Mouse (Mus musculus): ENCODE results near the gene Daam1.
"Not testable (repeated sequence)": the region's sequence is repeated elsewhere in the genome, so short reads cannot be mapped to it uniquely, and the experiment has no call there.

Daam1 gene

DNA sequence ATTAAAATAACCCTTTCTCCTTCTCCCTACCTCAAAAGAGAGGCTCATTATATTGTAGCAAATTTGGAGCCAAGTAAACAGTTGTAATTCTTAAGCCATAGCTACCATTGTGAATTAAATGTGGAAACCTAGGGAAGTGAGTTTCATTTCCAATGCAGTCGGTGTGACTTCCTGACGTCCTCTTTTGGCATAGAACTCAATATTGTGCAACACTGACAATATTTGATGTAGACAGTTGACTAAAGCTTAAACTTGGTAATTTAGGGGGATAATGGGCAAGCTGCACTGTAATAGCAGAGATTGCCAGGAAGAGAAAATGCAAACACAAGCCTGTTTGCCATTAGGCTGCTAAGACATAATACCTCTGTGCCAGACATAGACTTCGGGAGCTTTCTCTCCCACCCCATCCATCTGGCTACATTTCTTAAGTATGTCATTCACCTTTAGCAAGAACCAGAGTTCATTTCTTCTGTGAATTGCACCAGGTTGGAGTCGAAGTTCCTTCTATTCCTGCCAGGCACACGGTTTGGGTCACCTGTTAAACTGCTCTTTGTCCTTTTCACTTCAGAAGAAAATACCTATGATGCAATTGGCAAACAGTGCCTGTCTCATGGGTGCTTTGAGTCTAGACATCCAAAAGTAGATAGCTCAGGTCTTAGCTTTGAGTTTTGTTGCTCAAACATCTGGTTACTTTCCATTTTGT is 5.2 kb downstream of the Daam1 start:
- no peak for DNase-seq

DNA sequence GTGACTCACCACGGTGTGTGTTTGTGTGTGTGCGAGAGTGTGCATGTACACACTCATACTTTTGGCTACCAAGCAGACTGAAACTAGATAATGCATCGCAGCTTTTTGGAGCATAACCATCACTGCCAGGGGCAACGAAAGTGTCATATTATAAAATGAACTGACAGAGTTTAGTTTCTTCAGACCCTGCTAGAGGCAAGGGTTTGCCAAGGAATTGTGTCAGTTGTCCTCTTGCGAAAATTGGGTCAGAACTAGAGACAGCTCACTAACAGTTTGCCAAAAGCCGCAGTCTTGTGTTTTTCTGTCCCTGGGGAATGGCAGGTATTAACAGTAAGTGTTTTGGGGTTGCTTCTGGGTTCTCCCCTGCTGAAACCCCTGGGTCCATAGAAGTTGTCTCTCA is 5.9 kb downstream of the Daam1 start:
- DNase-seq: no peak

- no peak for DNase-seq
These were observed 6.7 kb downstream of the Daam1 start for GRCm38 (mm10) chr12:71837576-71837975.

GRCm38 (mm10) chr12:71838230-71838629 is 7.4 kb downstream of the Daam1 start:
- DNase-seq: no peak

- DNase-seq: no peak
These were observed 8.8 kb downstream of the Daam1 start for GRCm38 (mm10) chr12:71839653-71840052.

DNA sequence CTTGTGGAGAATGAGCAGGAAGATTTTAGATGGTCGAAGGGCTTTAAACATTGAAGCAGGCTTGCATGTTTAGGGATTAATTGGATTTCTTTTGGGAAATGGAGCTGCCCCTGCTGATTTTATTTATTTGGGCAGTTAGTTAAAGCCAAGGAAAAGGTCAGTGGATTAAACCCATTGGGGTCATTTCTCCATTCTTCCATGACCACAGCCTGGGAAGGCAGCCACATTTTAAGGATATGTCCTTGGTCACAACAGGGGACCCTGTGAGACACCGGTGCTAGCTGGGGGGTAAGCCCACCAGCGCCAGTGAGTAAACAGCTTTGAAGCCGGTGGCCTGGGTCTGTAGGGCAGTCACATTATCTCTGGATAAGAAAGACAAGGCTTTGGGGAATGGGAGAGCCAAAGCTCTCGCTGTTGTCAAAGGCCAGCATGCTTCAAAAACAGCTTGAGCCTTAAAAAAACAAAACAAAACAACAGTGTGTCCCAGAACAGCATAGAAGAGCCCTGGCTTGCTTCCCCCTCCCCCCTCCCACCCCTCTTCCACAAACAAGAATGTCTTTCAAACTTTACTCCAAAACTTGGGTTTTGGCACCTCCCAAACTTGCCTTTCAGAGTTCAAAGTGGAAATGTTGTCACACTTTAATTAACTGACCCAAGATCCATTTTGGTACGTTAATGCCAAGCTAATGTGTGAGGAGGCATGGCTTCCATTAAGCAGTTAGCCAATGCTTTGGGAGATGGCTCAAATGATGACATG is 9.7 kb downstream of the Daam1 start:
- DNase-seq: peak; percentile 54

- peak; percentile 64 for DNase-seq
These were observed 11.1 kb downstream of the Daam1 start for GRCm38 (mm10) chr12:71842006-71842405.

DNA sequence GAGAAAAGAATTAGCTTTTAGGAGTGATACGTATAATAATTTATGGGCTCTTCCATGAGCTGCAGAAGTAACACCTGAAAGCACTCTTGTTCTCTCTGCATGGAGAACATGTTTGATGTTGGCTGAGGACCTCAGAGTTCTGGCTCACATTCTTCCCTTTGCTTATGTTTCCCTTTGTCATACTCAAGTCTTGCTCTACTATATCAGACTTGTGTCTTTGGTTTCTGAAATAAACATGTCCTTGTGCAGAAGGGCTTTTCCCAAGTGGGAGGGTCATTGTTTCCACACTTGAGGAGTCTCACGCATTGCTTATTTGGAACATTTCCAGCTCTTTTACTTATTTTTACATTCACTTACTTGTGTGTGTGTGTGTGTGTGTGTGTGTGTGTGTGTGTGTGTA is 11.7 kb downstream of the Daam1 start:
- DNase-seq: no peak

- DNase-seq: no peak
These were observed 14.6 kb downstream of the Daam1 start for GRCm38 (mm10) chr12:71845486-71845885.

DNA sequence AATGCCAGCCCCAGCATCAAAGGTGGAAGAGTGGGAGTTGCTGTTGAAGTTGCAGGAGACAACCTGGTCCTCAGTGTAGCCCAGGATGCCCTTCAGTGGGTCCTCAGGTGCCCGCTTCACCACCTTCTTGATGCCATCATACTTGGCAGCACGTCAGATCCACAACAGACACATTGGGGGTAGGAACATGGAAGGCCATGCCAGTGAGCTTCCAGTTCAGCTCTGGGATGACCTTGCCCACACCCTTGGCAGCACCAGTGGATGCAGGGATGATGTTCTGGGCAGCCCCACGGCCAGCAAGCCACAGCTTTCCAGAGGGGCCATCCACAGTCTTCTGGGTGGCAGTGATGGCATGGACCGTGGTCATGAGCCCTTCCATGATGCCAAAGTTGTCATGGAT is 15.5 kb downstream of the Daam1 start:
- DNase-seq: not testable (repeated sequence)

GRCm38 (mm10) chr12:71847024-71847423 is 16.1 kb downstream of the Daam1 start:
- DNase-seq: not testable (repeated sequence)

DNA sequence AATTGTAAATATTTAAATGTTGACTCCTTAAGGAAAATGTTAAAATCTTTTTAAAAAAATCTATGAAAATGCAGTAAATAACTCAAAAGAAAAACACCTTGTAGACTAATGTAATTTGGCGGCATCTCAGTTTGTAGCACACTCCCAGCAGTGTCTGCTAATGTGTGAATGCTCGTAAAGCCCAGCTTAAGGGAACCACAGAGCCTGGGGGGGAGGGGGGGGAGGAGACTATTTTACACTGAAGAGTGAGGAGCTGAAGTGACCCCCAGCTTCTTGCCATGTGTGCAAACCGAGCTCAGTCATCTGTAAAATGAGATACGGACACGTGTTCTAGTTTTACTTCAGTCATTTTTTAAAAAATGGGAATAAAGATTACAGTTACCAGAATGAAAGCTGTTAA is 16.7 kb downstream of the Daam1 start:
- no peak for DNase-seq

- DNase-seq: no peak
These were observed 17.3 kb downstream of the Daam1 start for GRCm38 (mm10) chr12:71848037-71848776.

DNA sequence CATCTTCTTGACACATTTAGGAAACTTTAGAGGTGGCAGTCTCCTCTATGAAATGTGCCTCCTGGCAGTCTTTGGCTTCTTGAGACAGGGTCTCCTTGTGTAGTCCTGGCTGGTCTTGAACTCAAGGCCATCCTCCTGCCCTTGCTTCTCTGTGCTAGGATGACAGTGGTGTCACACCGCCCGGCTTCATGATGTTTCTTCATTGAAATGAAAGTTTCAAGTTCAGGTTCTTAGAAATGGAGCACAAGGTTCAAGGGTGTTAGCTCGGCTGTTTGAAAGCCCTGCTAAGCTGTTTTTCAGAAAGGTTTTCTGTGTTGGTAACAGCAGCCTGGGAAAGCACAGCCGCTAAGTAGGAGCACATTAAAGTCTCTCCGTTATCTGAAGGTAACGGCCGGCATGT is 18.2 kb downstream of the Daam1 start:
- DNase-seq: no peak

- DNase-seq: no peak
These were observed 19.3 kb downstream of the Daam1 start for GRCm38 (mm10) chr12:71850135-71850534.

DNA sequence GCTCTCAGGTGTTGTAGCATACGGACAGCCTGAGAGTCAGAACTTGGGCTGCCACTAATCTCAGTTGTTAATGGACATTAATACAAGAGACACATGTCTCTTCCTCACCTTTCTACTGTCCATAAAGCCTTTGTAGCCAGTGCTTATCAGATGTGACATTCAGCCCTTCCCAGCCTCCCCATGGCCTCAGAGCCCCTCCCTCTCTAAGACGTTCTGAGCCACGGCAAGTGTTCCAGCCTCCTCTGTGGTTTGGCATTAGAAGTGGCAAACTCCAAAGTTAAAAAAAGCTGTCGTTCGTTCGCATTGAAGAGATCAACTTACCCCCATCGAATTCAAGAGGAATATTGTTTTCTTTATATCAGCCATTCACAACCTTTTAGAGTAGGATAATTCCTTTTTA is 21.8 kb downstream of the Daam1 start:
- DNase-seq: no peak

- DNase-seq: no peak
These were observed 22.8 kb downstream of the Daam1 start for GRCm38 (mm10) chr12:71853694-71854093.

DNA sequence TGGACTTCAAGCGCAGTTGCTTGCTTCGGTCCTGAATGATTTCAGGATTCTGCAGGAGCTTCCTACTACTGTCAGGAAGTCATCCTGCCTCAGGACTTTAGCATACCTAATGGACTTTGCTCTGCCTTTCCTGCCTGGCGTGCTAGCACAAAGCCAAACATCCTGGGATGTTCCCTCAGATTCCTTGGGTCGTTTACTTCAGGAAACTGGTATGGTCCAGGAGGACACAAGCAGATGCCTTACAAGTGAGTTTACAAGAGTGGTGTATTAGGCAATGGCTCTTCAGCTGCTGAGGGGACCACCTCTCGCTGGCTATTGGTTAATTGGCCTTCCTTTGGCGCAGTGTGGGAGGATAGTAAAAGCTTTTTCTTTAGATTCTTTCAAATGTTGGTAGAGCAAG is 23.3 kb downstream of the Daam1 start:
- no peak for DNase-seq

GRCm38 (mm10) chr12:71855730-71856479 is 25.0 kb downstream of the Daam1 start:
- peak; percentile 62 for DNase-seq

DNA sequence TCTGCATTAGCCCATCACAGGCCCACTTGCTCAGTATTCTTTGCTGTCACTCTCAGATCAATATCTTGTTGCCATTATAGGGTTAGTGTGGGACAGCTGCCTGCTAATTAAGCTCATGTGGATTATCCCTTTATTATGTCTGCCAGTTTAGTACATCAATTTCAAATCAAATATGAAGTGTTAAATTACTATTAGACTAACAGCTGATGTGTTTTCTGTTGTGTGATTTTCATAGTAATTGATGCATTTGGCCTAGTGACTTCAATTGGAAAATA is 25.5 kb downstream of the Daam1 start:
- no peak for DNase-seq

DNA sequence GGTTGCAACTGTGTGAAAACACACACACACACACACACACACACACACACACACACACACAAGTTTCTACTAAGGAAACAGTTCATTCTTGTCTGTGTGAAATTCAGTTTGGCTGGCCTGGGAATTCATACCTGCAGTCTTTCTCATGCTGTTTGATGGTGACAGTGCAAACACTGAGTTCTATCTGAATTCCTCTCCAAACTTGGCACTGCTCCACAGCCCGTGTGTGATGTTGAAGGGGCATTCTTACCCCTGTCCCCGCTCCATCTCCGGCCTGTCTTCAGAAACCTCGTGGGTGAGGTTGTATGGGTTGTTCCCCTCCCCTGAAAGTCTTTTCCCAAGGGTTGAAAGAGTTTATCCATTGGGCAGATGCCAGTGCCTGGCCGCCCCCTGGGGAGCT is 28.2 kb downstream of the Daam1 start:
- DNase-seq: no peak

GRCm38 (mm10) chr12:71863846-71864543 is 33.1 kb downstream of the Daam1 start:
- DNase-seq: peak; percentile 45

DNA sequence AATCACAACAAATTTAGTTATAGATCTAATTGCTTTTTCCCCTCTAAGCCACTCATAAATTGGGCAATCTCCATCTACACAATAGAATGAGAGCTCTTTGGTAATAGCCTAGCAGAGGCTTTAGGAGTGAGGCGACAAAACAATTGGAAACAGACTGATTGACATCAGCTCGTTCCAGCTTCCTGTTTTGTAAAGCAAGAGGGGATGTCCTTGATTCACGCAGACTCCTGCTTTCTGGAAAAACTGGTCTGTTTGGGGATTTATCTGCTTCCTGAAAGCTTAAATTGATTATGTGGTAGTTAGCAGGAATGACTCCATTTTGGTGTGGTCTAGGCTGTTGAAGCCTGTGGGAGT is 33.6 kb downstream of the Daam1 start:
- no peak for DNase-seq
